Mouse (Mus musculus): ENCODE results near the gene Pla2g4a. TPM values are rescaled to one million over a fixed set of nuclear protein-coding genes. Genes with fewer than 3 reads are reported as not detected.
A peak's percentile ranks its signal among the peaks of the same experiment; 100 is the strongest.

Gene Pla2g4a
- polyA plus RNA-seq (2015; fragmentation: Nextera tagmentation; extraction: Ambion mirVana): 1.1 and 7.5 TPM in 2 replicates

- peak within 1 kb of the TSS; percentile 29 for H3K4me3 ChIP-seq (replicated peaks)
- H3K36me3 ChIP-seq: no peaks in the 10 kb centered on the region
- 29% methylated on average over 15 of the region's 15 CpGs for WGBS
- ATAC-seq (ENCODE audit: low FRiP score): peak; percentile 55; the same call in 1 of the 2 replicates
- 0 out of 2 replicates have a peak, but pooled peaks cover 4% of the 10 kb centered on the region for H3K4me1 ChIP-seq
- H3K4me2 ChIP-seq: peak within 1 kb of the TSS; percentile 54
- peak within 1 kb of the TSS; percentile 3; the same call in 1 of the 2 replicates for H3K9ac ChIP-seq (replicated peaks)
- no peaks in the 10 kb centered on the region for H3K27me3 ChIP-seq (replicated peaks)
- H3K9me3 ChIP-seq (replicated peaks): no peaks in the 10 kb centered on the region
- peak within 1 kb of the TSS; percentile 58; the same call in 1 of the 2 replicates for H3K27ac ChIP-seq (replicated peaks)
These were observed at the start of gene Pla2g4a for GRCm38 (mm10) chr1:149960734-149961424. Pla2g4a (minus strand) TSS chr1:149961290.

- WGBS: 65% methylated on average over 4 of the region's 4 CpGs
- Histone ChIP-seq H3K27ac (replicated peaks) (no peak overlapping the region), H3K9me3 (replicated peaks) (no peaks in the 10 kb centered on the region), H3K27me3 (replicated peaks) (no peaks in the 10 kb centered on the region), H3K4me3 (replicated peaks) (no peak overlapping the region), H3K4me1 (no peaks in the 10 kb centered on the region), H3K36me3 (no peaks in the 10 kb centered on the region), H3K4me2 (no peak overlapping the region), H3K9ac (replicated peaks) (no peak overlapping the region)
- ATAC-seq (ENCODE audit: low FRiP score): no peak
These were observed 49.5 kb upstream of the Pla2g4a start for GRCm38 (mm10) chr1:150010629-150010979.

DNA sequence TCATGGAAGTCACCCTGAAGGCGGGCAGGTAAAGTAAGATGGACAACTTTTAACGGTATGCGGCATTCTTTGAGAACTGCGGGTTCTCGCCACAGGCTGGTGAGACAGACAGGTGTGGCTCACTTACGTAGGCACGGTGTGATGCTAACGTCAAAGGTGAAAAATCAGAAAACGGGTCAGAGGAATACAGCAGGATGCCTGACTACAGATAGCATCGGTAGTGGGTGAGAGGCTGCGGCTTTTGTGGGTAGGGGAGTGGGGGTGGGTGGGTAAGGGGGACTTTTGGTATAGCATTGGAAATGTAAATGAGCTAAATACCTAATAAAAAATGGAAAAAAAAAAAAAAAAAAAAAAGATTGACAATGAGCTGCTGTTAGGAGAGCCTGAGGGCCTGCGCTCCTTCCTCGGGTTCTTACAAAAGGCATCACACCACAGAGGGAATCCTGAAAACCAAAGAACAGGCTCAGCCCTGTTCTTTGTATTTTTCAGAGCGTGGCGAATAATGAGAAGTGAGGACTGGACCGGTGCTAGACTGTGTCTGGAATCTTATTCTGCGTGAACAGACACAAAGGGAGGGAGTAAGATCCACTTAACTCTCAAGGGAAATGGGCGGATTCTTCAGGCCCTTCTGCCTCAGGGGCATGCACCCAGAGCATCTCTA, 49.0 kb upstream of the Pla2g4a start:
- Histone ChIP-seq H3K4me3 (replicated peaks) (no peak overlapping the region), H3K9ac (replicated peaks) (no peak overlapping the region), H3K36me3 (no peaks in the 10 kb centered on the region), H3K4me2 (no peak overlapping the region), H3K4me1 (no peaks in the 10 kb centered on the region), H3K9me3 (replicated peaks) (no peaks in the 10 kb centered on the region), H3K27ac (replicated peaks) (no peak overlapping the region), H3K27me3 (replicated peaks) (no peaks in the 10 kb centered on the region)
- ATAC-seq (ENCODE audit: low FRiP score): no peak
- 76% methylated on average over 18 of the region's 18 CpGs for WGBS

DNA sequence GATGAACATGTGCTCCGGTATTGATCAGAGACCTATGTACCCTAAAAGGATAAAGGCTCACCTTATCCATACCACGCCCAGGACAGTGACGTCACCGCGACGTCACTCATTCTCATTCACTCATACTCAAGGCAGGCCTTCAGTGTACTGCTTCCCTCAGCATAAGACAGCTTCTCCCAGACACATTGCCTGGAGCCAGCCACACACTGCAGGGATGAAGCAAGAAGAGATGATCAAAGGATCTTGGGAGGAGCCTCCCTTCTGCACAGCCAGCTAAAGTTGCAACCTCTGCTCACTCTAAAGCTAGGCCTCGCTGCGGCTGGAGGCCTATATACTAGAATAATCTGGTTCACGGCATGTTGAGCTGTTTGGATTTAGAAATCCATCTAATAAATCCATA, 48.0 kb upstream of the Pla2g4a start:
- no peaks in the 10 kb centered on the region for H3K36me3 ChIP-seq
- no peak overlapping the region for H3K4me3 ChIP-seq (replicated peaks)
- H3K9me3 ChIP-seq (replicated peaks): no peaks in the 10 kb centered on the region
- H3K9ac ChIP-seq (replicated peaks): no peak overlapping the region
- no peak overlapping the region for H3K4me2 ChIP-seq
- H3K27ac ChIP-seq (replicated peaks): no peak overlapping the region
- no peaks in the 10 kb centered on the region for H3K27me3 ChIP-seq (replicated peaks)
- no peaks in the 10 kb centered on the region for H3K4me1 ChIP-seq
- ATAC-seq (ENCODE audit: low FRiP score): no peak
- WGBS: 94% methylated on average over 9 of the region's 9 CpGs

GRCm38 (mm10) chr1:149975626-149976025, 14.5 kb upstream of the Pla2g4a start:
- Histone ChIP-seq H3K27ac (replicated peaks) (no peak overlapping the region), H3K9ac (replicated peaks) (no peak overlapping the region), H3K4me2 (no peak overlapping the region), H3K27me3 (replicated peaks) (no peaks in the 10 kb centered on the region), H3K36me3 (no peaks in the 10 kb centered on the region), H3K9me3 (replicated peaks) (no peaks in the 10 kb centered on the region), H3K4me1 (no peaks in the 10 kb centered on the region), H3K4me3 (replicated peaks) (no peak overlapping the region)
- WGBS: 88% methylated on average over 1 of the region's 1 CpGs
- no peak for ATAC-seq (ENCODE audit: low FRiP score)

DNA sequence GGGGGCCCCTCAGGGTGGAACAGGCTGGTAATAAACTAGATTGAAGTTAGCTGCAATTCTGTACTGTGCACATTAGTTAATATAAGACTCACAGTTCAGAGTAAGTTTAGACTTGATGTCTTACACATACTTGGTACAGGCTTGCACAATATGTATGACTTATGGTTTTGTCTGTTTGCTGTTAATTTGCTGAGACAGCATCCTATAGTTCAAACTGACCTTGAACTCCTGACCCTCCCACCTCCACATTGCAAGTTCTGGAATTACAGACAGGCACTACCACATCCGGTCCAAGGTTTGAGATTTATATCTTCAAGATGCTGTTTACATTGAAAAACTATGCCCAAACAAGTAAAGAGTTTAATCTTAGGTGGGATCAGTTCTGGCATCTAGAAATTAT, 4.7 kb upstream of the Pla2g4a start:
- no peaks in the 10 kb centered on the region for H3K9me3 ChIP-seq (replicated peaks)
- no peaks in the 10 kb centered on the region for H3K36me3 ChIP-seq
- no peaks in the 10 kb centered on the region for H3K27me3 ChIP-seq (replicated peaks)
- no peak overlapping the region for H3K4me3 ChIP-seq (replicated peaks)
- no peak overlapping the region for H3K4me2 ChIP-seq
- WGBS: 85% methylated on average over 1 of the region's 1 CpGs
- H3K27ac ChIP-seq (replicated peaks): no peak overlapping the region
- 0 out of 2 replicates have a peak, but pooled peaks cover 2% of the 10 kb centered on the region for H3K4me1 ChIP-seq
- ATAC-seq (ENCODE audit: low FRiP score): no peak
- no peak overlapping the region for H3K9ac ChIP-seq (replicated peaks)

DNA sequence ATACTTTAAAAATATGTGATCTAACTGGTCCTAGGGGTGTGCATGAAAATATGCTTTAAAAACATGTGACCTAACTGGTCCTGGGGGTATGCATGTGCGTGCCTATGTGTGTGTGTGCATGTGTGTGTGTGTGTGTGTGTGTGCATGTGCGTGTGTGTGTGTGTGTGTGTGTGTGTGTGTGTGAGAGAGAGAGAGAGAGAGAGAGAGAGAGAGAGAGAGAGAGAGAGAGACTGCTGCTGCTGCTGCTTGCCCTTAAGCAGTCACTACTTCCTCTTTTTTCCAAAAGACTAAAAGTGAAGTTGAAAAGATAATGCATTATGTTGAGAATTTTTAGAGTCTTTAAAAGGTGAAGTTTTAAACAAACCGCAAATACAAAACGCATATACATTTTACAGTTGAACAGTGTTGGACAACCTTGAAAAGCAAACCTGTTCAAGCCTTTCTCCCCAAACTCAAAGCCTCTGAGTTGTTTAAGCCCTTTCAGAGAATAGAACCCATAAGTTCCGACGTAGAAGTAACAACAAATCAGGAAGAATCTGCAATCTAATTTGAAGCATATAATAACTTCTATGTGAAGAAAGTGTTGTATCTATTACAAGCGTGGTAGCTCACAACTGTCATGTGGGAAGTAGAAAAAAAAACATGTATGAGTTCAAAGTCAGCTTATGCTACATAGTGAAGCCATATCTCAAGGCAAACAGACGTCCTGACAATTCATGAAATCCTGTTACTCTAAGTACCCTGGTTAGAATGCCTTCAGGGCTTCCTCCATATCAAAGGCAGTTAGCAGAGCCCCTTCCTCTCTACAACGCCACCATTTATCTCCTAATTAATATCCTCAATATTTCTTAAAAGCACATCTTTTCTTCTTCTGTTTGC, 574 bp upstream of the Pla2g4a start:
- WGBS: 73% methylated on average over 9 of the region's 9 CpGs
- no peak overlapping the region for H3K9ac ChIP-seq (replicated peaks)
- peak overlapping the region; percentile 29 for H3K4me3 ChIP-seq (replicated peaks)
- H3K27me3 ChIP-seq (replicated peaks): no peaks in the 10 kb centered on the region
- no peaks in the 10 kb centered on the region for H3K9me3 ChIP-seq (replicated peaks)
- no peak for ATAC-seq (ENCODE audit: low FRiP score)
- H3K4me2 ChIP-seq: peak overlapping the region; percentile 54
- 0 out of 2 replicates have a peak, but pooled peaks cover 4% of the 10 kb centered on the region for H3K4me1 ChIP-seq
- no peaks in the 10 kb centered on the region for H3K36me3 ChIP-seq
- H3K27ac ChIP-seq (replicated peaks): no peak overlapping the region

DNA sequence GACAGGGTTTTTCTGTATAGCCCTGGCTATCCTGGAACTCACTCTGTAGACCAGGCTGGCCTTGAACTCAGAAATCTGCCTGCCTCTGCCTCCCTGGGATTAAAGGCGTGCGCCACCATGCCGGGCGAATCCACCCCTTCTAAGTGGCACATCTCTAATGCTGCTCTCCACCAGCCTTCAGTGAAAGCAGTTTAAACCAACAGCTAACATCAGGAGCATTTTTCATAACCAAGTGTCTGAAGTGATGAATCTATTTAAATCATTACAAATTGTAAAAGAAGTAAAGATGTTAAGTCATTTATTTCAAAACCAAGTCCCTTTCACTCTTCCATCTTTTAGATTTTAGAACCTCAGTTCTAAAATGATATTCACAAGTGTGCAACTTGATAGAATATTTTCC, 839 bp downstream of the Pla2g4a start:
- Histone ChIP-seq H3K4me1 (0 out of 2 replicates have a peak, but pooled peaks cover 4% of the 10 kb centered on the region), H3K9ac (replicated peaks) (no peak overlapping the region), H3K9me3 (replicated peaks) (no peaks in the 10 kb centered on the region), H3K4me3 (replicated peaks) (no peak overlapping the region), H3K4me2 (no peak overlapping the region; the same call in 1 of the 2 replicates), H3K27ac (replicated peaks) (no peak overlapping the region), H3K27me3 (replicated peaks) (no peaks in the 10 kb centered on the region), H3K36me3 (no peaks in the 10 kb centered on the region)
- ATAC-seq (ENCODE audit: low FRiP score): no peak
- 94% methylated on average over 4 of the region's 4 CpGs for WGBS

GRCm38 (mm10) chr1:149959069-149959468, 2.0 kb downstream of the Pla2g4a start:
- Histone ChIP-seq H3K9me3 (replicated peaks) (no peaks in the 10 kb centered on the region), H3K27me3 (replicated peaks) (no peaks in the 10 kb centered on the region), H3K36me3 (no peaks in the 10 kb centered on the region), H3K27ac (replicated peaks) (no peak overlapping the region), H3K9ac (replicated peaks) (no peak overlapping the region), H3K4me1 (0 out of 2 replicates have a peak, but pooled peaks cover 4% of the 10 kb centered on the region), H3K4me2 (no peak overlapping the region), H3K4me3 (replicated peaks) (no peak overlapping the region)
- WGBS: 88% methylated on average over 1 of the region's 1 CpGs
- ATAC-seq (ENCODE audit: low FRiP score): no peak

DNA sequence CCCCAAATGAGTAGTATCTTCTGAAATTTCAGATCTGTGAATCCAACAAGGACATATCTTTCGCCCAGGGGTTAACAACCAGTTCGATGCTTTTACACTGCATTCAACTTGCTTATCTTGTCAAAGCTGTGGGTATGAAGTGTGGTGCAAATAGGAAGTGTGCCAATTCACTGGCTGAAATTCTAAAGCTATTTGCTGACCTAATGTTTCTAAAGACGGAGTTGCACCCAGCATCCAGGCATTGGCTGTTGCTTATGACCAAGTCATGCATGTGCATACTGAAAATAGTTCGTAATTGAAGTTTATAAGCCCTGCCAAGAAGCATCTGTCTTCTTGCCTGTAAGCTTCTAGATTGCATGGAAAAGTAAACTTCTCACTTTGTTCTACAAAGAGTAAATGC, 5.6 kb downstream of the Pla2g4a start:
- Histone ChIP-seq H3K4me3 (replicated peaks) (no peak overlapping the region), H3K4me1 (no peaks in the 10 kb centered on the region), H3K27ac (replicated peaks) (no peak overlapping the region), H3K9ac (replicated peaks) (no peak overlapping the region), H3K36me3 (no peaks in the 10 kb centered on the region), H3K4me2 (no peak overlapping the region), H3K27me3 (replicated peaks) (no peaks in the 10 kb centered on the region), H3K9me3 (replicated peaks) (no peaks in the 10 kb centered on the region)
- 88% methylated on average over 4 of the region's 4 CpGs for WGBS
- ATAC-seq (ENCODE audit: low FRiP score): no peak

GRCm38 (mm10) chr1:149954026-149954425, 7.1 kb downstream of the Pla2g4a start:
- 93% methylated on average over 6 of the region's 6 CpGs for WGBS
- Histone ChIP-seq H3K4me2 (no peak overlapping the region), H3K9ac (replicated peaks) (no peak overlapping the region), H3K4me3 (replicated peaks) (no peak overlapping the region), H3K27ac (replicated peaks) (no peak overlapping the region), H3K27me3 (replicated peaks) (no peaks in the 10 kb centered on the region), H3K9me3 (replicated peaks) (no peaks in the 10 kb centered on the region), H3K4me1 (no peaks in the 10 kb centered on the region), H3K36me3 (no peaks in the 10 kb centered on the region)
- no peak for ATAC-seq (ENCODE audit: low FRiP score)
